Mouse (Mus musculus): ENCODE data around the gene Bcl2l14.

Gene Bcl2l14

GRCm38 (mm10) chr6:134403684-134404070 is 7.6 kb downstream of the Bcl2l14 start:
- no peak for DNase-seq (ENCODE audit: low spot score)

DNA sequence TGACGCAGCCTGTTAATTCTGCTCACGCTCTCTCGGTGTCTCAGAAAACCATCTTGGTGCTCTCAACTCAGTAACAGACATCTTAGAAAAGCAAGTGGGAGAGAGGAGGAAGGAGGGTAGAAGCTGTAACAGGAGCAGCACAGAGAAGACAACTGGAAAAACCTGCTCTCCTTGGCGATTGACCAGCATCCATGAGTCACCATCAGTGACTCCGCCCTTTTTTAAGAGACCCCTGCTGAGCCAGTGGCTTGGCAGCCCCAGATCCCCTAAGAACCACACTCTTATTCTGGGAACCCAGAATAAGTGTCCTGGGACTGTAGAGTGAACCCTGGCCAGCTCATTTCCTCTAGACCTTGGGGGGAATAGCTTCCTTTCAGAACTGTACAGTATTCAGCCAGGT is 11.1 kb downstream of the Bcl2l14 start:
- no peak for DNase-seq (ENCODE audit: low spot score)

DNA sequence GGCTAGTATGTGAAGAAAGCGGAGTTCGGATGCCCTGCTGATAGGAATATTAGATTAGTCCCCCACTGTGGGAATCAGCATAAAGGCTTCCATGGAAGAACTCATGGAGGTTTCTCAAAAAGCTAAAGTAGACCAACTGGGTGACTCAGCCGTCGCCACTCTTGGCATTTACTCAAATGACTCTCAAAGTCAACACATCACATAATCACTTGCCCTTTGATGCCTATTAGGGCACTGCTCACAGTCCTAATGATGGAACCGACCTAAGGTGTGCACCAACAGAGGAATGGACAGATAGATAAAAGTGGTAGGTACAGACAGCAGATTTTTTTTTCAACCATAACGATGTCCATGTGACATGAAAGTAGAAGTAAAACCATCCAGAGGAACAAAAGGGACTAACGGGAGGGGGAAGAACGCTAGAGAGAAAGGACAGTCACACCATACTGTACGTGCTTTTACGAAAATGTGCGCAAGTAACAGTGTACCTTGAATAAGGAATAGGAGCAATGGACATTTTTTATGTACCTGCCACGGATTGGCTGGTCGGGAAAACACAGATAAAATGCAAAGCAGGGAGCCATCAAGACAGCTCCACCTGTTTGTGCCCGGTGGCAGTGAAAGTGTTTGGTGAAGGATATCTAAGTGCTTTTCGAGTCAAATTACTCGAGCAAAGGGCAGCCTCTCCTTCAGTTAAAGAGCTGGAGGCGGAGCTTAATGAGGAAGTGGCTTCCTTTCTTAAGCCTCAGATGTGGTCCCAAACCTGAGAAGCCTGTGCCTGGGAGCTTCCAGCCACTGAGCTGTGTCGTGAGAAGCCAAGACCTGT is 17.8 kb downstream of the Bcl2l14 start:
- DNase-seq (ENCODE audit: low spot score) = no peak

- no peak for DNase-seq (ENCODE audit: low spot score)
Observed at GRCm38 (mm10) chr6:134414532-134414883, 18.4 kb downstream of the Bcl2l14 start.

DNA sequence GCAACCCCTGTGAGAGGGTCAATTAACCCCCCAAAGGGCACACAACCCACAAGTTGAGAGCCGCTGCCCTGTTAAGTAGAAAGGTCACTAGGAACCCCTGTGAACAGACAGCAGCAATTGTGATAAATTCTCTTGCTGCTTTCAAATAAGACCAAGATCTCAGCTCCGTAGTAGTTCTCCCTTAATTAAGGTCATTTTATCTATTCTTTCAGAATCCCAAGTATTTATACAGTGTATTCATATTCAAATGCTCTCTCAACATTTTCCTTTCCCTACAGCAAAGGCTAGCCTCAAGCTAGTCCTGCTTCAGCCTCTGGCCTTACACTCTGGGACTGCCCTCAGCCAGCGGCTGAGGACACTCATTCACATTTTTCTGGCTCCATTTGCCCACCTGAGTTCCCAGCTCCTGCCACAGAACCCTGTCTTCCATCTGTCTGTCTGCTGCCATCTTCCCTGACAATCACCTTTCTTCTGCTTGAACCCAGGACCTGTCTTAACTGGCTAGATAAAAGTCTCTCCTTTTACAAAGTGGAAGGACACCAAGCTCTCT is 20.5 kb downstream of the Bcl2l14 start:
- DNase-seq (ENCODE audit: low spot score) = no peak

GRCm38 (mm10) chr6:134417886-134418285 is 21.8 kb downstream of the Bcl2l14 start:
- DNase-seq (ENCODE audit: low spot score) = no peak

- no peak for DNase-seq (ENCODE audit: low spot score)
Observed at GRCm38 (mm10) chr6:134420375-134420774, 24.3 kb downstream of the Bcl2l14 start.

GRCm38 (mm10) chr6:134421921-134422320 is 25.8 kb downstream of the Bcl2l14 start:
- DNase-seq (ENCODE audit: low spot score) = no peak

DNA sequence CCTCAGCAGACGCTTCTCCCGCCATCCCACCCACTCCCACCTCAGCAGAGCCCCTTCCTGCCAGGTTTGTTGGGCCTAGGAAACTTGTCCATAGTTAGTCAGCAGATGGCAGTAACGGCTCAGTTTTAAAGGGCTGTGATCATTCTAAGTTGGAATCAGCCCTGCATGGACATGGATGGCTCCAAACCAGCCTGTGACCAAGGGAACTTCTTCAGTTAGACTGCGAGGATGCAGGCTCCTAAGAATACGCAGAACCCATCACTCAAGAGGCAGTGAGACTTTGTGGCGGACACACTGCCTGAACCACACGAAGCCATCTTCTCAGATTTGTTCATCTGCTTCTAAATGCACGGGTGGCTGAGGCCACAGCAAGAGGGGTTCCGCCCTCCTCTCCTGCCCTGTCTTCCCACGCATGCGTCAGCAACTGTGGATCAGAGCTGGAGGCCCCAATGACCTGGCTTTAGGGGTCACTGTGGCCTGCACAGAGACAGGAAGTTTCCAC is 29.1 kb downstream of the Bcl2l14 start:
- no peak for DNase-seq (ENCODE audit: low spot score)

DNA sequence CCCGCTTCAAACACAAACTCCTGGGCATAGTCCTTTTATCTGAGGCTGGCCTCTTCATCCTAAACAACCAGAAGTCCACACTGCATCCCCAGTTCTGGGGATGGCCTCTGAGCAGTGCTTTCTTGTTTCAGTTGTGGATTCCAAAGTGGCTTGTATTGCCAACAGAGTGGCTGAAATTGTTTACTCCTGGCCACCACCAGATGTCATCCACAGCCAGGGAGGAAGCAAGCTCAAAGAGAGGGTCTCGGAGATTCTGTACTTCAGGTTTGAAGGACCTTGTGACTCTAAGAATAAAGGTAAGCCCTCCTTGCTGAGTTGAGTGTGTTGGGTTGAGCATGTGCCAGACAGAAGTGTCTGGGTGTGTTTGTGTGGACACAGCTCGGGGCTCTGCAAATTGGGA is 31.0 kb downstream of the Bcl2l14 start:
- DNase-seq (ENCODE audit: low spot score) = no peak

DNA sequence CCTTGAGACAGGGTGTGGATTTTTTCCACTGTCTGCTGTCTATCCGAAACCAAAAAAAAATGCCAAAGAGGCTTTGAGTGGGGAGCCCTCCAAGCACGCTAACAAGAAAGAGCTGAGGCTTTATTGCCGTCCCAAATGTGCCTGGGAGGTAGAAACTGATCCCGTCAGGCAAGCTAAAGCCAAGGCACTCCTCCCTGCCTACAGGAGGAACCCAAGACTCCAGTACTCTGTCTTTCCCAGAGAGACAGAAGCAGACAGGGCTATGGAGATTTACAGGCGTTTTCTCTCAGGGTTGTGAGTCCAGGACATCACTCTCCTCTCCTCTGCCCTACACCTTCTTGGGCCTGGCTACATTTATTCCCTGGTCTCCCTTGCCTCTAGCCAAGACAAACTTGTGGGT is 32.3 kb downstream of the Bcl2l14 start:
- DNase-seq (ENCODE audit: low spot score) = no peak

- no peak for DNase-seq (ENCODE audit: low spot score)
Observed at GRCm38 (mm10) chr6:134430161-134430799, 34.2 kb downstream of the Bcl2l14 start.

DNA sequence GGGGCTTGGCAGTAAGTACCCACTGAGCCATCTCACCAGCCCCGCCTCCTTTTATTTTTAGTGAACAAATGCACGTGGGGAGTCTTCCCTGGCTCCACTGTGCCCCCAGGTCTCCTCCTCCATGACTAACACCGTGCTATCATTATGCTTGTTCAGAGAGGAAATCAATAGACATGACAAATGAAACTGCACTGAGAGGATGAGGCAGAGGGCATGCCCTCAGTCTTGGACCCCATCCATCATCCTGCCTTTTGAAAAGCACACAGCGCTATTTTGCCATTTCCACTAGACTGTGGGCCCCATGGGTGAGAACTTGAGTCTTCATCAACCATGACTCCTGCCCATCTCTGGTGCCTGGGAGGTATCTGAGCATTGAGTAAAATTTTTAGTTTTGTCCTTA is 35.5 kb downstream of the Bcl2l14 start:
- DNase-seq (ENCODE audit: low spot score) = no peak

- DNase-seq (ENCODE audit: low spot score) = no peak
Observed at GRCm38 (mm10) chr6:134433281-134433680, 37.2 kb downstream of the Bcl2l14 start.

GRCm38 (mm10) chr6:134434044-134434443 is 37.9 kb downstream of the Bcl2l14 start:
- no peak for DNase-seq (ENCODE audit: low spot score)

DNA sequence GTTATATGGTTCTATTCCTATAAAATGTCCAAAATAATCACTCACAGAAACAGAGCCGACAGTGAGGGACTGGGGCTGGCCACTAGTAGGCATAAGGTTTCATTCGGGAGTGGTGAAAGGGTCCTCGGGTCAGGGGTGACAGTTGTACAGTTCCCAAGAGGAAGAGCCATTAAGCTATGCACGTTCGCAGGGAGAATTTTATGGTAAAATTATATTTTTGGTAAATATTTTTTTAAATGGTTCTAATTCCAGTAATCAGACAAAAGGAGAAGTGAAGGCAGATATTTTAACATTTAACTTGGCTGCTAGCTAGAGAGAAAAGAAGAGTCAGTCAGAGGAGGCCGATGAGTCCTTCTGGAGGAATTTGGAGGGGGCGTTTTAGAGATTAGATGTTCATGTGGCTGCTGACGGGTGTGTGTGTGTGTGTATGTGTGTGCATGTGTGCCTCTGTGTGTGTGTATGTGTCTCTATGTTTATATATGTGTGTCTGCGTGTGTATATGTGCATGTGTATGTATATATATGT is 38.8 kb downstream of the Bcl2l14 start:
- DNase-seq (ENCODE audit: low spot score) = no peak

- no peak for DNase-seq (ENCODE audit: low spot score)
Observed at GRCm38 (mm10) chr6:134436955-134437354, 40.8 kb downstream of the Bcl2l14 start.

DNA sequence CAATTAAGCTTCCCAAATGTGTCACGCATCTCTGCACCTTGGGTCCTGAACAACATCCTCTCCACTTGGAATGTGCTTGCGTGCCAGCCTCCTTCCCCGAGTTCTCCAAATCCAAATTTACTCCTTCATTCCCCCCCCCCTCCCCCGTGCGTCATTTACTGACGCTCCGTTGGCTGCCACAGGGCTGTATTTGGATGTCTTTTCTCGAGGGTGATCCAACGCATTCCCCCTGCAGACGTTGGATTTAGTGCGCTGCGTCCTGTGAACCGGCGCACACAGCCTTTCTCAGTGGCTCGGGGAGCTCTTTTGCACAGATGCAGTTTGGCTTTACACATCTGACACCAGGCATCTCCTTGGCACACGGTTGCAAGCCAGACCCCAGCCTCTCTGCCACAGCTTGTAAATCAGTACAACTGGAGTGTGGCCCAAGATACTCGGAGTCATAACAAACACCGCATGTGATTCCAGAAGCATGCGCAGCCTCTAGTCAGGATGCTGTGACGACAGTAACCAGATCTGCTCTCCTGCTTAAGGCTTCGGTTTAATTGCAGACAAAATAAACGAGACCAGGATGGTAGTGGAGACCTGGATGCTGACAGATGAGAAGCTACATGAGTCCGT is 43.4 kb downstream of the Bcl2l14 start:
- DNase-seq (ENCODE audit: low spot score) = no peak

GRCm38 (mm10) chr6:134440023-134440422 is 43.9 kb downstream of the Bcl2l14 start:
- no peak for DNase-seq (ENCODE audit: low spot score)

- no peak for DNase-seq (ENCODE audit: low spot score)
Observed at GRCm38 (mm10) chr6:134441716-134442115, 45.6 kb downstream of the Bcl2l14 start.

GRCm38 (mm10) chr6:134442219-134442618 is 46.1 kb downstream of the Bcl2l14 start:
- no peak for DNase-seq (ENCODE audit: low spot score)

DNA sequence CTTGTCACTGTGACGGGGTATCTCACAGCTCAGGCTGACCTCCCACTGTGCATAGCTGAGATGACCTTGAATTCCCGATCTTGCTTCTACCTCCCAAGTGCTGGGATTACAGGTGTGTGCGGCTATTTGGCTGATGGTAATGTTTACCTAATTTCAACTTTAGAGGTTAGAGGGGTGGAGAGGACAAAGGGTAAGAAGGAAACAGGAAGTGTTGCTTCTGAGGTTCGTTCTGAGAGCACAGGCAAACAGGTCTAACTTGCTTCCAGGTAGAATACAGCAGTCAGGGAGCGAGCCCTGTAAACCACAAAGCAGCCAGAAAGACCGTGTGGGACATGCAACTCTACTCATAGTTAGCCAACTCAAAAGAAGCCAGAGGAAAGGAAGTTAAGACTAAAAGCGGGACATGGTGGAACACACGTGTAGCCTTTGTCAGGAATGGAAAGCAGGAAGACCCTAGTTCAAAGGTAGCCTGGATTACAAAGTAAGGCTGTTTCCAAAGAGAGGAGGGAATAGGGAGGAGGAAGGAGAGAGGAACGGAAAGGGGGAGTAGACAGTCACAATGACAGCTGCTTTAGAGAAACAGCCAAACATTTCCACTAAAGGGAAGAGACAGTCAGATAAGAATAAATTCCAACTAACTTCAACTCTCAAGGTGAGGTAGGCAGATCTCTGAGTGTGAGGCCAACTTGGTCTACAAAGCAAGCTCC is 47.2 kb downstream of the Bcl2l14 start:
- no peak for DNase-seq (ENCODE audit: low spot score)

Measured in urinary bladder, postnatal 10 days (tissue).